Mouse (Mus musculus) kidney, adult 2 months (tissue): Measurements from ENCODE around the gene Ttc12.

Experiments
- CTCF ChIP-seq: fragments of 200-500 bp; conservative IDR thresholded peaks from 2 replicates; pipeline ENCODE4 v1.5.1; 2011; ENCODE audit warnings: low read depth, mild to moderate bottlenecking, control low read depth, low read length, moderate library complexity, mixed read lengths; ENCODE audit not compliant: insufficient read depth, insufficient read length
- POLR2A ChIP-seq: fragments of 200-500 bp; IDR thresholded peaks from one replicate; pipeline ENCODE4 v1.6.1; 2011; ENCODE audit warnings: low read depth, low read length, control low read depth

DNA sequence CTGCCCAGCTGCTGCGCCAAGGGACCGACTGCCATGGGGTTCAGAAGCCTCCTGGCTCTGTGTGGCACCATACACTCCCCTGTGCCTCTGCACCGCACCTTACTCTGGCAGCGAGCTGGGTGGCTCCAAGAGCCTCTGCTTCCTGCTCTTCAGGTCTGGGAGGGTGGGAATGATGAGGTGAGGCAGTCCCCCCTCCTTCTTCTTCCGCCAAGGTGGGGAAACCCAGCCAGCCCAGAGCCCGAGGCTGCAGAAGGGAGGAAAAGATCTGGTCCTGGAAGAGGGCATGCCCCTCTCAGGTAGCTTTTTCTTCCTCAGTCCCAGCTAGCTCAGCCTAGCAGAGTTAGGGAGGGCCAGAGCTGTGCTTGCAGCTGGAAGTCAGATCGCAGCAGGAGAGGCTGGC is 59.1 kb downstream of the Ttc12 start, which contains the start of gene Ankk1:
- TF ChIP-seq CTCF (no peak), POLR2A (no peak)
